Mouse (Mus musculus) stomach, embryonic 14.5 days (tissue): ENCODE data around the gene Tab2. TPM values are rescaled to one million over a fixed set of nuclear protein-coding genes. Genes with fewer than 3 reads are reported as not detected.

Source experiments
- ATAC-seq: fragments of 200-750 bp; cut with Nextera tagmentation; 2 replicates; pipeline ENCODE4 v1.8.0; 2017; ENCODE audit warnings: low read depth, moderate TSS enrichment; ENCODE audit not compliant: insufficient number of reproducible peaks, insufficient read depth, low FRiP score
- H3K27ac ChIP-seq: fragments of 300-500 bp; sonication (generic); 2 replicates; pipeline ENCODE4 v1.5.1; 2014; ENCODE audit warnings: mild to moderate bottlenecking, low read length, moderate library complexity, mixed read lengths
- H3K27me3 ChIP-seq: fragments of 300-500 bp; sonication (generic); 2 replicates; pipeline ENCODE4 v1.6.1; 2014; ENCODE audit warnings: low read length, control low read depth, mixed read lengths; ENCODE audit not compliant: control insufficient read depth, insufficient read depth
- H3K36me3 ChIP-seq: fragments of 300-500 bp; sonication (generic); 2 replicates; pipeline ENCODE4 v1.6.1; 2014; ENCODE audit warnings: mild to moderate bottlenecking, control low read depth, low read length, moderate library complexity, mixed read lengths; ENCODE audit not compliant: control insufficient read depth, insufficient read depth
- H3K4me1 ChIP-seq: fragments of 300-500 bp; sonication (generic); 2 replicates; pipeline ENCODE4 v1.6.1; 2014; ENCODE audit warnings: low read length, control low read depth, mixed read lengths; ENCODE audit not compliant: control insufficient read depth, insufficient read depth
- H3K4me2 ChIP-seq: fragments of 300-500 bp; sonication (generic); replicated peaks from 2 replicates; pipeline ENCODE4 v1.6.1; 2014; ENCODE audit warnings: low read depth, low read length, control low read depth
- H3K4me3 ChIP-seq: fragments of 300-500 bp; sonication (generic); 2 replicates; pipeline ENCODE4 v1.5.1; 2014; ENCODE audit warnings: low read depth, low read length, control low read depth
- H3K9ac ChIP-seq: fragments of 300-500 bp; sonication (generic); replicated peaks from 2 replicates; pipeline ENCODE4 v1.6.1; 2014; ENCODE audit warnings: low read depth, mild to moderate bottlenecking, control low read depth, low read length, moderate library complexity, mixed read lengths
- H3K9me3 ChIP-seq: fragments of 300-500 bp; sonication (generic); 2 replicates; pipeline ENCODE4 v1.6.1; 2016; ENCODE audit warnings: low read depth, low read length, control low read depth; ENCODE audit not compliant: control insufficient read depth
- WGBS: fragments of 180-500 bp; shearing (Covaris S2); extraction: QIAGEN DNeasy Blood & Tissue Kit; methylation state at CpG from one replicate; pipeline ENCODE4 v1.1.7; 2014; 5-methylcytosine and 5-hydroxymethylcytosine counted together
- polyA plus RNA-seq: library from polyadenylated mRNA; unstranded; fragments of >200 nt; fragmentation: Nextera tagmentation; extraction: Ambion mirVana; gene quantifications from 2 replicates; pipeline ENCODE4 v1.2.1, GENCODE M21; 2014

The Tab2 gene
- polyA plus RNA-seq, 1 experiment from 2014 or later, result 34.4 TPM

DNA sequence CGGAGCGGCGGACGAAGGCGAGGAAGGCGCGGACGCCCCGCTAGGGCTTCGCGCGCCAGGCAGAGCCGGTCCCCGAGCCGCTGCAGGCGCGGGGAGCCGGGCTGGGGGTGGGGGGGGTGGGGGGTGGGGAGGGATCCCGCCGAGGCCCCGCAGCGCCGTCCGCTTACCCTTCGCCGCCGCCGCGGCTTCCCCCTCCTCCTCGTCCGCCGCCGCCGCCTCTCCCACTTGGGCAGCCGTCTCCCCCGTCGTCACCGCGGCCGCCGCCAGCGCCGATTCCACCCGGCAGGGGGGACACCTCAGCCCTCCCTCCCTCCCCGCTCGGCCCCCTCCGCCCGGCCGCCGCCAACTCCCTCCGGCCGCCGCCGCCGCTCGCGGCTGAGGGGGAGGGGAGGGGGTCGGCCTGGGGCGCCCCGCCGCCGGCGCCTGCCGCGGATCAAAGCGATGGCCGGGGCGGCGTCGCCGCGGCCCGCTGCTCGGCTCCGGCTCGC, 352 bp downstream of the Tab2 start:
- peak overlapping the region; percentile 87 for H3K9ac ChIP-seq
- H3K36me3 ChIP-seq, result no peaks in the 10 kb centered on the region
- 1% methylated on average over 32 of the region's 76 CpGs for WGBS
- H3K27me3 ChIP-seq, result no peaks in the 10 kb centered on the region
- peak overlapping the region; percentile 99 for H3K27ac ChIP-seq
- ATAC-seq, result peak; percentile 59
- H3K4me1 ChIP-seq, result peaks cover 10% of the 10 kb centered on the region; the same call in 1 of the 2 replicates
- no peaks in the 10 kb centered on the region for H3K9me3 ChIP-seq
- H3K4me3 ChIP-seq, result peak overlapping the region; percentile 93
- peak overlapping the region; percentile 55 for H3K4me2 ChIP-seq

DNA sequence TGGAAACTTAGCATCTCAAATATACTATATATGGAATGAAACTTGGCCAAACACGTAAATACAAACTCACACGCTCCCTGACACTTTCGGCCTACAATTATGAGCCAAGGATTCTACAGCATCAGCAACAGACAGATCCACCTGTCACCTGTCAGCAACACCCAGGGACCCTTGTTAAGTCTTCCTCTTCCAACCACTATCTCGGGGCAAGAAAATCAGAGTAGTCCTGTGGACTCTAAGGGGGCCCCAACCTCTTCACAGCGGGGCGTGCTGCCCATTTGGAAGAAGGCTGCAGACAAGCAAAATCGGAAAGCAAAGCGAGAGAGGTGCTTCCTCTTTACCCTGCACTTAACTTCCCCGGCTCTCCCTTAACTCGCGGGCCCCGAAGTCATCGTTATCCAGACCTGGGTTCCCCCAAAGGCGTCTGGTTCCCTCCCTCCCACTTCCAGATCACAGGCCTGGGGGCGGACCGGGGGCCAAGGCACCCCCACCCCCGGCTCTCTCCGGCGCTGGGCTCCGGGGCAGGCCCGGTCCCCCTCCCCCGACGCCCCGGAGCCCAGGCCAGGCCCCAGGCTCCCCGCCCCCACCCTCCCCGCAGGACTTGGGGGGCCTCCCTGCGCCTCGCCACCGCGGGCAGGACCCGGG, 919 bp downstream of the Tab2 start:
- H3K4me3 ChIP-seq, result peak overlapping the region; percentile 93
- H3K36me3 ChIP-seq, result no peaks in the 10 kb centered on the region
- no peaks in the 10 kb centered on the region for H3K27me3 ChIP-seq
- peaks cover 10% of the 10 kb centered on the region; the same call in 1 of the 2 replicates for H3K4me1 ChIP-seq
- under 1% methylated on average over 24 of the region's 31 CpGs for WGBS
- ATAC-seq, result no peak
- H3K9me3 ChIP-seq, result no peaks in the 10 kb centered on the region
- H3K27ac ChIP-seq, result peak overlapping the region; percentile 99
- peak overlapping the region; percentile 87 for H3K9ac ChIP-seq
- peak overlapping the region; percentile 55 for H3K4me2 ChIP-seq

DNA sequence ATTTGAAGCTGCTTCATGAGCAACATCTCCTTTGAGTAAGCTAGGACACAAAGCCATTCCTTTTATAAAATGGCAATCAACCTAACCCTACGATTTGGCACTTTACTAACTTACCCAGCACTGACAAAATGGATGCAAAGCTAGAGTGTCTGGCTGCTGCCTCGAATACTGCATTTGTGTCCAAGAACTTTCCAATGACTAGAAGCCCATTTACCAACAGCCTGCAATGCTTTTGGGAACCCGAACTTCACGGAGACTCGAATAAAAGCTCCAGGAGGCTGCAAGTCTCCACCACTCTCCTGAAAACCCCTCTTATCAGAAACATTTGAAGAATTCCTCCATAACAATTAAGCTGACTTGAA, 1.4 kb downstream of the Tab2 start:
- Histone ChIP-seq H3K27ac (peak overlapping the region; percentile 99; the same call in 1 of the 2 replicates), H3K36me3 (no peaks in the 10 kb centered on the region), H3K4me2 (peak overlapping the region; percentile 55), H3K4me3 (peak overlapping the region; percentile 93), H3K27me3 (no peaks in the 10 kb centered on the region), H3K4me1 (peaks cover 10% of the 10 kb centered on the region; the same call in 1 of the 2 replicates), H3K9ac (peak overlapping the region; percentile 87), H3K9me3 (no peaks in the 10 kb centered on the region)
- no peak for ATAC-seq
- WGBS, result 2% methylated on average over 5 of the region's 5 CpGs

DNA sequence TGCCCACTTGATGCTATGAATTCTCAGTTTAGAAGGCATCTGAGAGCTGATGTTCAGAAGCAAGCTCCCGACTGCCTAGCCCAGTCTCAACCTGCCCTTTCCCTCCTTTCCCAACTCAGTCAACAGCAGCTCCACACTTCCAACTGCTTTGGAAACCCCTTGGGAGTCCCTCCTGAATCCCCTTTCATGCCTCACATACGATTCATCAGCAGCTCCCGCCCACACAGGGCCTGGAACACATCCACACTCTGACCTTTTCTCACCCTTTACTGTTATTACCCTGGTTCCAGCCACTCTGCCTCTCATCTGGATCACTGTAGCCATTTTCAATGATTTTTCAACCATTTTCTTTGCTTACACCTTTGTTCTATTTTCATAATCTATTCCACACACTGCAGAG, 13.0 kb downstream of the Tab2 start:
- WGBS, result 20% methylated on average over 3 of the region's 3 CpGs
- no peak for ATAC-seq
- H3K27ac ChIP-seq, result no peak overlapping the region

DNA sequence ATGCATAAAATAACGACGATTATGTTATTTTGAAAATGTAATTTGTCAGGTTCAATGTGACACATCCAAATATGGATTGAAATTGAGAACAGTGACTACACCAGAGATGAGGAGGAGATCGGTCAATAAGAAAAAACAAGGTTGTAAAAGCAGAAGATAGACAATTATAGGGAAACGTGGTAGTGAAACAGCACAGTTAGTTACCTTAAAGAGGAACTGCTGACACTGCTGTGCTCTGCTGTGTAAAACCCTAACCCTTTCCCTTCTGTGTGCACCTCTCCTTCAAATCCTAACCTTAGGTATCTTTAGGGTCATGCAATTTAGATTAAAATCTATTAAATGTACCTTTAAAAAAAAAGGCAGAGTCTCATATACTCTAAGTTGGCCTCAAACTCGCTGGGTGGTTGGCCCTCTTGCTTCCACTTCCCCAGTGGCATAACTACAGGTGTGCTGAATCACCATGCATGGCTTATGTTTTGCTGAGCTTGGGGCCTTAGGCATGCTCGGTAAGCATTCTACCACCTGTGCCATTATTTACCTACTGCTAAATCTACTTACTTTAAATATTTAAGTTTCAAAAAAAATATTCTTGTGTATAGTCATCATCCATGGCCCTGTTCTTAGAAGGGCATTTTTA, 19.4 kb downstream of the Tab2 start:
- no peak overlapping the region for H3K4me3 ChIP-seq
- no peak for ATAC-seq
- H3K4me1 ChIP-seq, result no peaks in the 10 kb centered on the region; the same call in 1 of the 2 replicates
- H3K27me3 ChIP-seq, result no peaks in the 10 kb centered on the region
- WGBS, result 64% methylated on average over 6 of the region's 6 CpGs
- H3K27ac ChIP-seq, result no peak overlapping the region
- no peak overlapping the region for H3K4me2 ChIP-seq
- H3K9ac ChIP-seq, result no peak overlapping the region
- H3K9me3 ChIP-seq, result no peaks in the 10 kb centered on the region
- no peaks in the 10 kb centered on the region; the same call in 1 of the 2 replicates for H3K36me3 ChIP-seq

More for the DNA sequence above, 13.0 kb downstream of the Tab2 start:
- Histone ChIP-seq H3K9me3 (no peaks in the 10 kb centered on the region), H3K4me2 (no peak overlapping the region), H3K4me3 (no peak overlapping the region), H3K27me3 (no peaks in the 10 kb centered on the region), H3K36me3 (no peaks in the 10 kb centered on the region), H3K4me1 (peaks cover 3% of the 10 kb centered on the region; the same call in 1 of the 2 replicates), H3K9ac (no peak overlapping the region)

DNA sequence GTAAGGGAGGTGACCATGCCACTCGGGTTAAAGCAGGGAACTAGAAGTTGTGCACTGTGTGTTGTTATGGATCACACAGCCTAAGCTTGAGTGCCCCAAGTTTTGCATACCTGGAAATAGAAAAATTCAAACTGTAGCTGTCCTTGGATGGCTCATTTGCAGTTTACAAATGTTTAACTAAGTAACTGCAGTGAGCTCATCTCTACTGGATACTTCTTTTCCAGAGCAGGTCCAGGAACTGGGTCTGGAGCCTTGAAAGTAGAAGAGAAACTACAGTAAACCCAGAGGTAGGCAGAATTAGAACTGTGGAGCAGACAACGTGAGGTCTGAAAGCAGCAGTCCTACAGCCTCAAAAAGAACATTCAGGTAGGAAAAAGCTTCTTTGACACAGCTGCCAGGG, 23.1 kb downstream of the Tab2 start:
- no peak overlapping the region for H3K9ac ChIP-seq
- no peak overlapping the region for H3K4me2 ChIP-seq
- ATAC-seq, result no peak
- 84% methylated on average over 2 of the region's 2 CpGs for WGBS
- H3K4me1 ChIP-seq, result no peaks in the 10 kb centered on the region; the same call in 1 of the 2 replicates
- H3K36me3 ChIP-seq, result no peaks in the 10 kb centered on the region; the same call in 1 of the 2 replicates
- H3K27me3 ChIP-seq, result no peaks in the 10 kb centered on the region
- H3K4me3 ChIP-seq, result no peak overlapping the region
- no peak overlapping the region for H3K27ac ChIP-seq
- no peaks in the 10 kb centered on the region for H3K9me3 ChIP-seq

DNA sequence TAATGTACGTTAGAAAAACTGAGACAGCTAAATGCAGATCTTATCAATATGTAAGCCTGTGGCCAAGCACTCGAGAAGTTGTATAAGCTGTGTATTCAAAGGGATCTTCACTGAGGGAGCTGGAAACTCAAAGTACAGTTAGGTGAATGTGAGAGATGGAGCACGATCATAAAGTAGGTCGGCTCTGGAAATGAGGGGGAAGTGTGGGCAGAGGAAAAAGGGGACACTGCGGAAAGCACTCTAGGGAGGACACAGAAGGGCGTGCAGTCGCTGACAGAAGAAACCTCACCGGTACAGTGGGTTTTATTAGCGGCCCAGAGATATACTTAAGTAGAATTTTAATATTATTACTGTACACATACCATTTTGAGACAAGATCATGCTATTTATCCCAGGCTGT, 27.0 kb downstream of the Tab2 start:
- Histone ChIP-seq H3K36me3 (no peaks in the 10 kb centered on the region; the same call in 1 of the 2 replicates), H3K27ac (no peak overlapping the region), H3K4me3 (no peak overlapping the region), H3K27me3 (no peaks in the 10 kb centered on the region), H3K4me2 (no peak overlapping the region), H3K4me1 (no peaks in the 10 kb centered on the region), H3K9me3 (no peaks in the 10 kb centered on the region), H3K9ac (no peak overlapping the region)
- WGBS, result 75% methylated on average over 9 of the region's 9 CpGs
- ATAC-seq, result no peak

DNA sequence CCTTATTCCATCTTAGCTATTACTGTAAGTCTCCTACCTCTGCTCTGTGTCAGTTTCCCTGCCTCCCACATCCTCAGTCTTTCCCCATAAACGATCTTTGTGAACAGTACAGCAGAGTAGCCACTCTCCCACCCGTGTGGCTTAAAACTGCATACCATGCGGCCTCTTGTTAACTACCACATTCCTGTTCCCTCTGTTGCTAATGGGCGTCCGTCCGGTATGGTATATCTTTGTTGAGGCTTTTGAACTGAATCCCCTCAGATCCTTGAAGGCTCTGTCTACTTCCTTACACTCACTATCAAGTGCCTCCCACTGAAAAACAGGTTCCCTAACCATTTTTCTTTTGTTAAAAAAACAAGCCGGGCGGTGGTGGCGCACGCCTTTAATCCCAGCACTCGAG, 30.5 kb downstream of the Tab2 start:
- H3K4me1 ChIP-seq, result no peaks in the 10 kb centered on the region
- H3K27ac ChIP-seq, result no peak overlapping the region
- 63% methylated on average over 11 of the region's 11 CpGs for WGBS
- no peak for ATAC-seq
- no peak overlapping the region for H3K9ac ChIP-seq
- H3K4me3 ChIP-seq, result no peak overlapping the region
- peaks cover 14% of the 10 kb centered on the region; the same call in 1 of the 2 replicates for H3K36me3 ChIP-seq
- no peaks in the 10 kb centered on the region for H3K9me3 ChIP-seq
- H3K27me3 ChIP-seq, result no peaks in the 10 kb centered on the region
- H3K4me2 ChIP-seq, result no peak overlapping the region
